Mouse (Mus musculus) MN1 (cell line): ENCODE data around the gene U2af2.

Experiments
- DNase-seq: peaks from one replicate; pipeline ENCODE4 v3.0.0-alpha.2; 2016; ENCODE audit warnings: low spot score

The U2af2 gene

GRCm38 (mm10) chr7:5037467-5037866 is 24.5 kb upstream of the U2af2 start:
- no peak for DNase-seq

GRCm38 (mm10) chr7:5038109-5038732 is 23.7 kb upstream of the U2af2 start, which contains the start of gene Zfp784:
Zfp784 (minus strand) TSS chr7:5038446.
- peak; percentile 91 for DNase-seq

GRCm38 (mm10) chr7:5038940-5039339 is 23.0 kb upstream of the U2af2 start:
- DNase-seq: no peak

- no peak for DNase-seq
Measured at GRCm38 (mm10) chr7:5044981-5045380, 17.0 kb upstream of the U2af2 start.

GRCm38 (mm10) chr7:5046112-5046511 is 15.8 kb upstream of the U2af2 start:
- DNase-seq: no peak

- DNase-seq: peak; percentile 61
Measured at GRCm38 (mm10) chr7:5047313-5047712, 14.6 kb upstream of the U2af2 start.

GRCm38 (mm10) chr7:5051193-5052192 is 10.4 kb upstream of the U2af2 start, which contains the start of gene Zfp580:
Zfp580 (plus strand) TSS chr7:5051538.
- DNase-seq: peak; percentile 84

- no peak for DNase-seq
Measured at GRCm38 (mm10) chr7:5052438-5052837, 9.5 kb upstream of the U2af2 start.

- no peak for DNase-seq
Measured at GRCm38 (mm10) chr7:5052931-5053343, 9.0 kb upstream of the U2af2 start.

GRCm38 (mm10) chr7:5053456-5054179 is 8.3 kb upstream of the U2af2 start:
- no peak for DNase-seq

GRCm38 (mm10) chr7:5056651-5057263 is 5.2 kb upstream of the U2af2 start:
- no peak for DNase-seq

GRCm38 (mm10) chr7:5057381-5057780 is 4.6 kb upstream of the U2af2 start:
- DNase-seq: no peak

GRCm38 (mm10) chr7:5057804-5058203 is 4.1 kb upstream of the U2af2 start:
- no peak for DNase-seq

- DNase-seq: no peak
Measured at GRCm38 (mm10) chr7:5058631-5059030, 3.3 kb upstream of the U2af2 start.

- no peak for DNase-seq
Measured at GRCm38 (mm10) chr7:5059421-5059820, 2.5 kb upstream of the U2af2 start.

GRCm38 (mm10) chr7:5060239-5060731 is 1.7 kb upstream of the U2af2 start:
- DNase-seq: peak; percentile 90

GRCm38 (mm10) chr7:5060944-5061773 is 784 bp upstream of the U2af2 start:
- DNase-seq: peak; percentile 98

- peak; percentile 83 for DNase-seq
Measured at GRCm38 (mm10) chr7:5062360-5063001, 538 bp downstream of the U2af2 start.

GRCm38 (mm10) chr7:5064886-5065285 is 2.9 kb downstream of the U2af2 start:
- no peak for DNase-seq

- DNase-seq: no peak
Measured at GRCm38 (mm10) chr7:5073586-5073985, 11.6 kb downstream of the U2af2 start.
